Mouse (Mus musculus) kidney, embryonic 14.5 days (tissue): ENCODE measurements around the gene Tsc22d4. TPM values are rescaled to one million over a fixed set of nuclear protein-coding genes. Genes with fewer than 3 reads are reported as not detected.

ENCODE experiments used
- ATAC-seq: fragments of 200-750 bp; cut with Nextera tagmentation; 2 replicates; pipeline ENCODE4 v1.8.0; 2017; ENCODE audit warnings: moderate number of reproducible peaks, mild to moderate bottlenecking, moderate TSS enrichment, moderate library complexity; ENCODE audit not compliant: low FRiP score, low TSS enrichment
- H3K27ac ChIP-seq: fragments of 300-500 bp; sonication (generic); 2 replicates; pipeline ENCODE4 v1.5.1; 2014; ENCODE audit warnings: low read depth, mild to moderate bottlenecking, low read length, moderate library complexity, mixed read lengths
- H3K27me3 ChIP-seq: fragments of 300-500 bp; sonication (generic); 2 replicates; pipeline ENCODE4 v1.6.1; 2014; ENCODE audit warnings: mild to moderate bottlenecking, low read length; ENCODE audit not compliant: control insufficient read depth, insufficient read depth
- H3K36me3 ChIP-seq: fragments of 300-500 bp; sonication (generic); 2 replicates; pipeline ENCODE4 v1.6.1; 2014; ENCODE audit warnings: low read length, mixed read lengths; ENCODE audit not compliant: control insufficient read depth, insufficient read depth
- H3K4me1 ChIP-seq: fragments of 300-500 bp; sonication (generic); 2 replicates; pipeline ENCODE4 v1.6.1; 2014; ENCODE audit warnings: low read length, mixed read lengths; ENCODE audit not compliant: control insufficient read depth, insufficient read depth
- H3K4me2 ChIP-seq: fragments of 300-500 bp; sonication (generic); replicated peaks from 2 replicates; pipeline ENCODE4 v1.6.1; 2014; ENCODE audit warnings: low read depth, mild to moderate bottlenecking, low read length
- H3K4me3 ChIP-seq: fragments of 300-500 bp; sonication (generic); 2 replicates; pipeline ENCODE4 v1.5.1; 2014; ENCODE audit warnings: mild to moderate bottlenecking, low read length
- H3K9ac ChIP-seq: fragments of 300-500 bp; sonication (generic); 2 replicates; pipeline ENCODE4 v1.6.1; 2014; ENCODE audit warnings: low read depth, mild to moderate bottlenecking, low read length, moderate library complexity
- H3K9me3 ChIP-seq: fragments of 300-500 bp; sonication (generic); 2 replicates; pipeline ENCODE4 v1.6.1; 2016; ENCODE audit warnings: low read length; ENCODE audit not compliant: control insufficient read depth
- WGBS: fragments of 180-500 bp; shearing (Covaris S2); extraction: QIAGEN DNeasy Blood & Tissue Kit; methylation state at CpG from one replicate; pipeline ENCODE4 v1.1.7; 2014; 5-methylcytosine and 5-hydroxymethylcytosine counted together
- polyA plus RNA-seq: library from polyadenylated mRNA; unstranded; fragments of >200 nt; fragmentation: Nextera tagmentation; extraction: Ambion mirVana; gene quantifications from 2 replicates; pipeline ENCODE4 v1.2.1, GENCODE M21; 2014

Tsc22d4 gene
- polyA plus RNA-seq, 1 experiment from 2014 or later = 121 TPM

DNA sequence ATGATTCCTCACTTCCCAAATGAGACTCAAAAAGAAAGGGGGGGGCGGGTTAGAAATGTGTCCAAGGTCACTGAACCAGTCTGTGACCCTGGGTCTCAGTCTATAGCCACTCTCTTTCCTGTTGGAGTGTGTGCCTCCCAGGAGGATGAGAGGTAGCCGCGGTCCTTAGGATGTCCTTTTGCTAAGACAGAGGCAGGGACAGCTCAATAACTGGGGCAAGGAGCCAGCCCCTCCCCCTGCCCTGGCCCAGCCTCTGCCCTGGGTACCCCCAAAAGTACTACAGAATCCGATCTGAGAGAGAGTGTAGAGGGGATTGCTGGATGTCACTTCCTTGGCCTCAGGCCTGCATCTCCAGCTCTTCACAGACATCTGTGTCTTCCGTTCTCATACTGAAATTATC is 9.9 kb downstream of the Tsc22d4 start:
- Histone ChIP-seq H3K27me3 (no peaks in the 10 kb centered on the region), H3K9ac (no peak overlapping the region), H3K27ac (no peak overlapping the region), H3K9me3 (no peaks in the 10 kb centered on the region), H3K4me2 (no peak overlapping the region), H3K4me1 (0 out of 2 replicates have a peak, but pooled peaks cover 3% of the 10 kb centered on the region), H3K4me3 (no peak overlapping the region), H3K36me3 (peaks cover 69% of the 10 kb centered on the region)
- no peak for ATAC-seq
- 90% methylated on average over 5 of the region's 5 CpGs for WGBS

DNA sequence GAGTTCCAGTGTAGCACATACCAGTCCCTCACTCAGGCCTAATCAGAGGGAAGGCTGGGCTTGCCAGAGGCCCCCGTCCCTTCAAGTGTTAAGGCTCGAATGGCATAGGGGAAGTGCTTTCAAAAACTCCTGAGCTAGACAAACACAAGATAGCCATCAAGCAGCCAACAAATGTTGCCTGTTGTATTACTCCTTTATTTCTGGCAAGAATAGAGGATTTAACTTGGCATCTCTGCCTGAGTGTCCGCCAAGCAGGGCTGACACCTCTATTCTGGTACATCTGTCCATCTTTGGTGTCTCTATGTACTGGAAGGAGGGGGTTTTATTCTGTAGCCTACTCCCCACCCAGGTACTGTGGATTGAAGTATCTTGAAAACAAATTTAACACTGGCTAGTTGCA is 10.6 kb downstream of the Tsc22d4 start:
- 74% methylated on average over 3 of the region's 3 CpGs for WGBS

DNA sequence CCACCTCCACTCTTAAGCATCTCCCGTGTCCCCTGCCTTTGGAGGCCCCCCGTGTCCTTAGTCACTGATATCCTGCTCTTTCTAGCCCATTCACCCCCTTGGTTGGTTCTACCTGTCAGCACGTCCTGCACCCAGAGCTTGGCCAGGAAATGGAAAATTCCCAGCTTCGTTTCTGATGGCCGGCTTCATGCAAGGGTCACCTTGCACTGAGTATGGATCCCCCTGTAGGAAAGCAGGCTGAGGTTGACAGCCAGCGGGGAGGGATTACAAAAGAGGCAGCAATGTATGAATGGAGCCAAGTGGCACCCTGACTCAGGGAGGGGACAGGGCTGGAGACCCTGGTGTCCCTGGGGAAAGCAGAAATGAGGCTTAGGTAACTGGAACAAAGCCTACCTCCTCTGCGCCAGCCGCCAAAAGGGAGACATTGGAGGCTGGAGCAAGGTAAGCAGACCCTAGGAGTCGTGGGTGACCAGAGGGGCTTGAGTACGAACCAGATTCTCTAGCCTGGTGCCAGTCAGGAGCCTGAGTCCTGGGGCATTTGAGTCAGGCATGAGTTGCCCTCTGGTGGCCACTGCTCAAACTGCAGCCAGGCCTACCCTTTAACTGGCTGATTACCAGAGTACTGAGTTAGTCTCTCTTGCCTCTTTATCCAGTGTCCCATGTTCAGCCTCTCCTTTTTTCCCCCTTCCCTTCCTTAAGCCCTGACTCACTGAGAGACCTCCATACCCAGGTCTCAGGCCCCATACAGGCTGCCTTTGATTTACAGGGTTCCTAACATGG is 11.5 kb downstream of the Tsc22d4 start:
- 0 out of 2 replicates have a peak, but pooled peaks cover 3% of the 10 kb centered on the region for H3K4me1 ChIP-seq
- H3K27ac ChIP-seq = no peak overlapping the region
- no peaks in the 10 kb centered on the region for H3K27me3 ChIP-seq
- ATAC-seq = peak; percentile 56; the same call in 1 of the 2 replicates
- H3K4me2 ChIP-seq = no peak overlapping the region
- no peaks in the 10 kb centered on the region for H3K9me3 ChIP-seq
- H3K4me3 ChIP-seq = no peak overlapping the region
- H3K36me3 ChIP-seq = peaks cover 53% of the 10 kb centered on the region
- 47% methylated on average over 10 of the region's 10 CpGs for WGBS
- H3K9ac ChIP-seq = no peak overlapping the region

More for the DNA sequence above, 10.6 kb downstream of the Tsc22d4 start:
- H3K27me3 ChIP-seq = no peaks in the 10 kb centered on the region
- no peaks in the 10 kb centered on the region for H3K9me3 ChIP-seq
- peaks cover 63% of the 10 kb centered on the region for H3K36me3 ChIP-seq
- no peak overlapping the region for H3K27ac ChIP-seq
- no peak overlapping the region for H3K4me2 ChIP-seq
- no peak overlapping the region for H3K9ac ChIP-seq
- no peak overlapping the region for H3K4me3 ChIP-seq
- ATAC-seq = no peak
- 0 out of 2 replicates have a peak, but pooled peaks cover 3% of the 10 kb centered on the region for H3K4me1 ChIP-seq

DNA sequence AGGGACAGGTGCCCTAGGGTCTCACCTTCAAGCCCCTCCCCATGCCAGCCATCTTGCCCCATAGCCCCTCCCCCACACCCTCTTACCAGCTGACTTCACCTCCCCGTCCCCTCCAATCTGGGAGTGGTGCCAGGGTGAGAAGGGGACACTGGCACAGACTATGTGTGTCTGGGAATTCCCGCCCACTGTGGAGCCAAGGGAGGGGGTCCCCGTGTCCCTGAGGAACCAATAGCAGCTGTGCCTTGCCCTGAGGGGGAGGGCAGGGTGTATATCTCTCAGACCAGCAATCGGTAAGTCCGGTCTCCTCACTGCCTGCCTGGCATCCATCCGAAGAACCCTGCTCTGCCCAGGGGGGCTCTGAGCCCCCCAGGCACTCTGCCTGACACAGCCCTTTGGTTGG is 12.4 kb downstream of the Tsc22d4 start:
- Histone ChIP-seq H3K27ac (no peak overlapping the region), H3K9ac (no peak overlapping the region), H3K27me3 (no peaks in the 10 kb centered on the region), H3K36me3 (peaks cover 45% of the 10 kb centered on the region), H3K4me3 (no peak overlapping the region), H3K4me1 (0 out of 2 replicates have a peak, but pooled peaks cover 3% of the 10 kb centered on the region), H3K9me3 (no peaks in the 10 kb centered on the region), H3K4me2 (no peak overlapping the region)
- WGBS = 90% methylated on average over 6 of the region's 6 CpGs
- ATAC-seq = no peak

DNA sequence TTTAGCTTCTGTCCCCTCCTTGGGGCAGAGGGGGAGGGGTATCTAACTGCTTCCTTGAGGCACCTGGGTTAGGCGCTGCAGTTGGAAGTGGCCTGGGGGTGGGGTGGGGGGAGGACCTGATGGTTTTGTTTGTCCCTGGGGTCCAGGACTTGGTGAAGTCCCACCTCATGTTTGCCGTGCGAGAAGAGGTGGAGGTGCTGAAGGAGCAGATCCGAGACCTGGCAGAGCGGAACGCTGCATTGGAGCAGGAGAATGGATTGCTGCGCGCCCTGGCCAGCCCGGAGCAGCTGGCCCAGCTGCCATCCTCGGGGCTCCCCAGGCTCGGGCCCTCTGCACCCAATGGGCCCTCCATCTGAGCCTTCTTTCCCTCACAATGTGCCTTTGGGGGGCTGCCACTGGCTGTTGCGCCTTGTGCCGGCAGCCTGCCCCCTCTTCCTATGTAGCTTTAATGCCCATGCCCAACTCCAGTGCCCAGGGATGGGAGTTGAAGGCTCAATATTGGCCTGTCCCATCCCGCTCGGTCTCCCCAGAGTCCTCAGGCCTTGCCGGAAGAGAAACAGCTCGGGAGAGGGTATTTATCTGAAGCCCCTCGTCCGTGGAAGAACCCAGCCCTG is 13.5 kb downstream of the Tsc22d4 start:
- no peak for ATAC-seq
- 94% methylated on average over 19 of the region's 19 CpGs for WGBS
- Histone ChIP-seq H3K9me3 (no peaks in the 10 kb centered on the region), H3K4me1 (0 out of 2 replicates have a peak, but pooled peaks cover 3% of the 10 kb centered on the region), H3K4me2 (no peak overlapping the region), H3K36me3 (peaks cover 33% of the 10 kb centered on the region), H3K27ac (no peak overlapping the region), H3K27me3 (no peaks in the 10 kb centered on the region), H3K4me3 (no peak overlapping the region), H3K9ac (no peak overlapping the region)

DNA sequence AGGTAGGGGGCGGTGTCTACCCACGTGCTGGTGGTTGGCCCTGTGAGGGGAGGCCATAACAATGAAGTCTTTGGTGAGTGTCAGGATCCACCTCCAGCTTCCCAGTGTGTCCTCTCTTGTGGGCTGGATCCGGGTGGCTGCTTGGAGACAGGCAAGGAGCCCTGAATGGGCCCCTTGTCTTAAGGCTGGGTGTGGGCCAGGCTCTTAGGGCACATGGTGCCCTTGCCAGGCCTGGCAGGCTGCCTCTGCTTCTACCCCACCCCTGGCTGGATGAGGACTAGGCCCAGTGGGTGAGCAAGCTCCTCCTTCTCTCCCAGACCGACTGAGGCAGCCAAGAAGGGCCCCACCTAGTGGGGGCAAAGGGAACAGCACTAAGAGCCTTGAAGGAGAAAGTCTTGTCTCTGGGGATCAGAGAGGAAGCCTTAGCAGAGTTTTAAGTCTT is 14.5 kb downstream of the Tsc22d4 start:
- peak; percentile 78 for ATAC-seq
- H3K4me3 ChIP-seq = no peak overlapping the region
- H3K4me1 ChIP-seq = 0 out of 2 replicates have a peak, but pooled peaks cover 3% of the 10 kb centered on the region
- H3K9ac ChIP-seq = 0 out of 2 replicates have a peak overlapping the region, but pooled peaks have one; percentile 8
- H3K36me3 ChIP-seq = peaks cover 31% of the 10 kb centered on the region
- H3K4me2 ChIP-seq = no peak overlapping the region
- 42% methylated on average over 4 of the region's 4 CpGs for WGBS
- no peaks in the 10 kb centered on the region for H3K27me3 ChIP-seq
- H3K9me3 ChIP-seq = no peaks in the 10 kb centered on the region
- no peak overlapping the region for H3K27ac ChIP-seq

DNA sequence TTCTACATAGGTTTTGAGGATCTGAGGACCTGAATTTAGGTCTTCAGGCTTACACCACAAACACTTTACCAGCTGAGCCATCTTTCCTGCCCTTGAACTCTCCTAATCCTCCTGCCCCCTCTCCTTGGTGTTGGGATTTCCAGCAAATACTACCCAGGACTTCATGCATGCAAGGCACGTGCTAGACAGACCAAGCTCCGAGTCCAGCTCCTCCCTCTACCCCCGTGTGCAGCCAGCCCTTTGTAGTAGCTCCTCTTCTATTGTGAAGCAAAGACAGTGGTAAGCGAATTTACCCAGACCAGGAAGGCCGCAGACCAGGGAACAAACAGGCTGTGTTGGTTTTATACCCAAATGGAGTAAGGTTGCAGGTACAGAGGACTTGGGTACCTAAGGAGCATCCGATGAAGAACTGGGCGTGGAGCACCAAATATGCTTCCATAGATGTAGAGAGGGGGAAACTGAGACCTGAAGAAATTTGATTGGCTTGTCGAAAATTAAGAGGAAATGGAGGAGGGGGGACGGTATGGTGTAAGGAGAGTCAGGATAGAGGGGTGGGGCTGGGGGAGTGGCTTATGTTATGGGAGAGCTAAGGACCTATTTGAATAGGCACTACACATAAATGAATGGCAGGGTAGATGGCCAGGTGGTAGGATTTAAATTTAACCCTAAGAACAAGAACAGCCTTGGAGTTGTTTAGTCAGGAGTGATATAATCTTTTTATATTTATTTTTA is 19.2 kb downstream of the Tsc22d4 start:
- WGBS = 64% methylated on average over 9 of the region's 9 CpGs
- H3K36me3 ChIP-seq = no peaks in the 10 kb centered on the region
- no peak overlapping the region for H3K4me3 ChIP-seq

DNA sequence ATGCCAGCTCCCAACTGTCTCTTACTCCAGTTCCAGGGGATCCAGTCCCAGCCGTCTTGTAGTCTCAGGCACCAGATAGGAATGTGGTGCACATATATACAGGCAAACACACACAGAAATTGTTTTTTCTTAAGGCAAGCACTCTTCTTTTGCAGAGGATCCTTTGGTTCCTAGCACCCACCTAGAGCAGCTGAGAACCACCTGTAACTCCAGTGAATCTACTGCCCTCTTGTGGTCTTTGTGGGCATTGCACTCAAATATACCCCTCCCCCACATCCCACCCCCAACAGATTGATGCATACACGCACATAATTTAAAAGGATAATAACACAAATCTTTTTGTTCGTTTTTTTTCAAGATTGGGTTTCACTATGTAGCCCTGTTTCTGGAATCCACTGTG is 20.7 kb downstream of the Tsc22d4 start:
- H3K9me3 ChIP-seq = no peaks in the 10 kb centered on the region; the same call in 1 of the 2 replicates
- no peaks in the 10 kb centered on the region for H3K36me3 ChIP-seq
- H3K4me1 ChIP-seq = no peaks in the 10 kb centered on the region
- H3K4me3 ChIP-seq = no peak overlapping the region
- WGBS = 65% methylated on average over 3 of the region's 3 CpGs
- no peak for ATAC-seq
- no peak overlapping the region for H3K9ac ChIP-seq
- H3K4me2 ChIP-seq = no peak overlapping the region
- H3K27me3 ChIP-seq = no peaks in the 10 kb centered on the region
- H3K27ac ChIP-seq = no peak overlapping the region

More for the DNA sequence above, 19.2 kb downstream of the Tsc22d4 start:
- no peaks in the 10 kb centered on the region for H3K4me1 ChIP-seq
- no peaks in the 10 kb centered on the region; the same call in 1 of the 2 replicates for H3K9me3 ChIP-seq
- no peak overlapping the region for H3K27ac ChIP-seq
- ATAC-seq = no peak
- no peaks in the 10 kb centered on the region for H3K27me3 ChIP-seq
- H3K4me2 ChIP-seq = no peak overlapping the region
- no peak overlapping the region for H3K9ac ChIP-seq
